Mouse (Mus musculus) lung, postnatal 0 days (tissue): ENCODE measurements around the gene Aspn. TPM values are rescaled to one million over a fixed set of nuclear protein-coding genes. Genes with fewer than 3 reads are reported as not detected.
A peak's percentile ranks its signal among the peaks of the same experiment; 100 is the strongest.

Experiments used
- ATAC-seq: fragments of 200-750 bp; cut with Nextera tagmentation; 2 replicates; pipeline ENCODE4 v1.8.0; 2017; ENCODE audit warnings: moderate library complexity
- DNase-seq: peaks from one replicate; pipeline ENCODE4 v3.0.0-alpha.2; 2016; ENCODE audit warnings: low spot score
- H3K27ac ChIP-seq: fragments of 300-500 bp; sonication (generic); 2 replicates; pipeline ENCODE4 v1.5.1; 2014; ENCODE audit warnings: antibody characterized with exemption, mild to moderate bottlenecking, low read length, mixed read lengths
- H3K27me3 ChIP-seq: fragments of 300-500 bp; sonication (generic); replicated peaks from 2 replicates; pipeline ENCODE4 v1.6.1; 2014; ENCODE audit warnings: low read length, mixed read lengths; ENCODE audit not compliant: insufficient read depth
- H3K36me3 ChIP-seq: fragments of 300-500 bp; sonication (generic); 2 replicates; pipeline ENCODE4 v1.6.1; 2014; ENCODE audit warnings: low read length, mixed read lengths; ENCODE audit not compliant: insufficient read depth
- H3K4me1 ChIP-seq: fragments of 300-500 bp; sonication (generic); 2 replicates; pipeline ENCODE4 v1.6.1; 2014; ENCODE audit warnings: antibody characterized with exemption, low read depth, low read length, mixed read lengths; ENCODE audit not compliant: insufficient read depth
- H3K4me2 ChIP-seq: fragments of 300-500 bp; sonication (generic); replicated peaks from 2 replicates; pipeline ENCODE4 v1.6.1; 2014; ENCODE audit warnings: low read depth, mild to moderate bottlenecking, low read length, moderate library complexity, mixed read lengths
- H3K4me3 ChIP-seq: fragments of 300-500 bp; sonication (generic); 2 replicates; pipeline ENCODE4 v1.5.1; 2014; ENCODE audit warnings: low read depth, low read length
- H3K9ac ChIP-seq: fragments of 300-500 bp; sonication (generic); replicated peaks from 2 replicates; pipeline ENCODE4 v1.6.1; 2014; ENCODE audit warnings: low read depth, mild to moderate bottlenecking
- H3K9me3 ChIP-seq: fragments of 300-500 bp; sonication (generic); 2 replicates; pipeline ENCODE4 v1.6.1; 2016; ENCODE audit warnings: low read length, mixed read lengths
- CTCF ChIP-seq: IDR thresholded peaks from 2 replicates; pipeline ENCODE4 v1.5.1; 2016; ENCODE audit warnings: antibody characterized with exemption, mild to moderate bottlenecking
- EP300 ChIP-seq: IDR thresholded peaks from 2 replicates; pipeline ENCODE4 v1.6.1; 2016; ENCODE audit warnings: antibody characterized with exemption, mild to moderate bottlenecking, control low read depth
- WGBS: fragments of 180-500 bp; shearing (Covaris S2); extraction: QIAGEN DNeasy Blood & Tissue Kit; methylation state at CpG from one replicate; pipeline ENCODE4 v1.1.7; 2014; 5-methylcytosine and 5-hydroxymethylcytosine counted together
- polyA plus RNA-seq: library from polyadenylated mRNA; unstranded; fragments of >200 nt; fragmentation: Nextera tagmentation; extraction: Ambion mirVana; gene quantifications from 2 replicates; pipeline ENCODE4 v1.2.1, GENCODE M21; 2015

The Aspn gene
- 102 and 115 TPM in 2 replicates for polyA plus RNA-seq

DNA sequence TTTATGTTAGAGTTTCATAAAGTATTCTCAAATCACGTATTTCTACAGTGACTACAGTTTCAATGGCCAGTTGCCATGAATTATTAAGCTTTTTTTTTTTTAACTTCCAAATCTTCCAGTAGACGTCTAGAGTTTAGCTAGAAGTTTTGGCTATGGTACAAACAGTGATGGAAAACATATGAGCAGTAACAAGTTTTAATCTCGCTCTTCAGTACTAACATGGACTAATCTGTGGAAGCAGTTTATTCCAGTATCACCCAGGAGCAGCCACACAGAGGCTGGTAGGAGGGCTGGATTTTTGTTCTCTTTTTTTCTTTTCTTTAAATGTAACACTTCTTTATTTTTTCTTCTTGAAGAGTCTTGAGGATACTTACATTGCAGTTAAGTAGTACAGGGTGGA, at the start of gene Aspn:
Gene Aspn (plus strand): TSS at position 165 of the 400 bp plus-strand sequence.
- Histone ChIP-seq H3K4me3 (no peak within 1 kb of the TSS), H3K9me3 (no peaks in the 10 kb centered on the region), H3K36me3 (no peaks in the 10 kb centered on the region), H3K4me1 (no peaks in the 10 kb centered on the region), H3K27ac (no peak within 1 kb of the TSS), H3K27me3 (no peaks in the 10 kb centered on the region), H3K4me2 (no peak within 1 kb of the TSS), H3K9ac (no peak within 1 kb of the TSS)
- 52% methylated on average over 3 of the region's 3 CpGs for WGBS
- 0 out of 2 replicates have a peak, but pooled peaks have one; percentile 37 for ATAC-seq
- DNase-seq, result peak; percentile 65
- TF ChIP-seq CTCF (no peak), EP300 (0 out of 2 replicates have a peak, but pooled peaks have one; percentile 13)

DNA sequence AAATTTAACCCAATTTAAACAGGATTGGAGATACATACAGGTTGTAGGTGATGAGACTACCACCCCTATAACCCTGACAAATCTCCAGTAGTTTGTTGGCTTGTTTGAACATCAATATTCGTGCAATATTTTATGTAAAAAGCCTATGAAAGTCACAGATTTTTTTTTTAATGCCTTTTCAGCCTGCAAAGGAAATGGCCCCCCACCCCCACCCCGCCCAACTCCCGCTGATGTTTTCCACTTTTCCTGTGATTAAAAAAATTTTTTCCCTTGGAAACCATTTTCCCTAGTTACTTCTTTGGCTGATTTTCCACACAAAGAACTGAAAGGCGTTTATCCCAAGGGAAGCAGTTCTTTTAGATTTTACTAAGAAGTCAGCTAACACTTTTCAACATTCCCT, 39.7 kb upstream of the Aspn start, which contains the start of gene Ecm2:
Gene Ecm2 (plus strand): TSS at position 301 of the 400 bp plus-strand sequence.
- WGBS, result 47% methylated on average over 4 of the region's 4 CpGs
- peak within 1 kb of the TSS; percentile 38; the same call in 1 of the 2 replicates for H3K27ac ChIP-seq
- H3K9me3 ChIP-seq, result no peaks in the 10 kb centered on the region
- TF ChIP-seq EP300 (no peak), CTCF (no peak)
- no peaks in the 10 kb centered on the region for H3K36me3 ChIP-seq
- ATAC-seq (no peak), DNase-seq (no peak)
- H3K4me1 ChIP-seq, result no peaks in the 10 kb centered on the region; the same call in 1 of the 2 replicates
- peak within 1 kb of the TSS; percentile 27; the same call in 1 of the 2 replicates for H3K4me2 ChIP-seq
- 0 out of 2 replicates have a peak within 1 kb of the TSS, but pooled peaks have one; percentile 26 for H3K9ac ChIP-seq
- no peaks in the 10 kb centered on the region for H3K27me3 ChIP-seq
- peak within 1 kb of the TSS; percentile 19 for H3K4me3 ChIP-seq

DNA sequence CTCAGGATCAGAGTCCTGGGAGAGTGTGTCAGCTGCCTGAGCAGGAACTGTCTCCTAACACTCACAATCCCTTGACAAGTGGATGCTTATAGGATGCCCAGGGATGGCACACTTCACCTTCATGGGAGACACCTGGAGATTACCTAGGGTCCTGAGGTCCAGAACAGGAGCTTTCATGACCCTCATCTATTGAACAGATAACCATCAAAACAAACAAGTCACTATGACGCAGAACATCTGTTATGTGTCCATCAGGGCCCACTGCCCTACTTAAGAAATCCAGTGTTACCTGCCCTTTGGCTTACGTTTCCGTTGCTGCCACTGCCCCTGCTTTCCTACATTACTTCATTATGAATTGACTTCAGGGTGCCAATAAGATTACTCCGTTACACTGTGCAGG, 38.5 kb upstream of the Aspn start:
- no peaks in the 10 kb centered on the region for H3K27me3 ChIP-seq
- H3K27ac ChIP-seq, result no peak overlapping the region
- ATAC-seq (no peak), DNase-seq (no peak)
- H3K36me3 ChIP-seq, result no peaks in the 10 kb centered on the region
- no peaks in the 10 kb centered on the region for H3K9me3 ChIP-seq
- WGBS, result 69% methylated on average over 4 of the region's 4 CpGs
- no peaks in the 10 kb centered on the region; the same call in 1 of the 2 replicates for H3K4me1 ChIP-seq
- TF ChIP-seq EP300 (no peak), CTCF (no peak)
- no peak overlapping the region for H3K9ac ChIP-seq
- no peak overlapping the region for H3K4me3 ChIP-seq
- 0 out of 2 replicates have a peak overlapping the region, but pooled peaks have one; percentile 0 for H3K4me2 ChIP-seq

DNA sequence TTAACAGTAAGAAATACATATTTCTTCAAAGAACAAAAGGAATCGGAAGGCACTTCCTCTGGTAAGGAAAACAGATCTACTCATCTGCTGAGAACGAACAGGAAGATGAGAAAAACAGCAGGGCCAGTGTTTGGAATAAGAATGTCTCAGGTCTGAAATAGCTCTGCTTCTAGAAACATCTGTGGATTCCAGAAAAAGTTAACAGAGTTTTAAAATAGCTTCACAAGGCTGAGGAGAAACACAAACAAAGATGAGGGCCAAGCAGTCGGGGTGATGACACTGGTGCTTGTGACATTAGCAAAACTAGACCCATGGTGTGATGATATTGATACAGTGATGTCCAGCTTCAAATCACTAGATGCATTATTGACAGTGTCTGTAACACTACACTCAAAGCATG, 37.1 kb upstream of the Aspn start:
- DNase-seq, result peak; percentile 26
- Histone ChIP-seq H3K4me2 (no peak overlapping the region), H3K4me3 (no peak overlapping the region), H3K27ac (no peak overlapping the region), H3K36me3 (no peaks in the 10 kb centered on the region), H3K27me3 (no peaks in the 10 kb centered on the region), H3K9me3 (no peaks in the 10 kb centered on the region), H3K9ac (no peak overlapping the region), H3K4me1 (no peaks in the 10 kb centered on the region; the same call in 1 of the 2 replicates)
- no peak for TF ChIP-seq CTCF
- no peak for TF ChIP-seq EP300
- 34% methylated on average over 3 of the region's 3 CpGs for WGBS
- ATAC-seq, result 0 out of 2 replicates have a peak, but pooled peaks have one; percentile 17

DNA sequence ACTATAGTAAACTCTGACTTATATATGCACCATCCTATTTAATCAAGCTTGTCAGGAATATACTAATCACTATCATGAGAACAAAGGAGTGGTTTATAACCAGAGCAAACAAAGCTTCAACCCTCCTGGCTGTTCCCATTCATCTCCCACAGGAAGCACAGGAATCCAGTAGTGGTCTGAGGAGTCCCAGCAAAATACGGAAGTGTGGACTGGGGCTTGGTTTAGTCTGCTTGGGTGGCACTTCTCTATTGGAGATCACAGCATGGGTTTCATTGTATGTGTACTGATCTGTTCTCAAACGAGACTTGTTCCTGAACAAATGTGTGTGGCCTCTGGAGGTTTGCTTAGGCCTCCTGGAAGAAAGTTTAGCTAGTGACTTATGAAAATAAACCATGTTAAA, 25.5 kb upstream of the Aspn start:
- peak; percentile 30 for DNase-seq

DNA sequence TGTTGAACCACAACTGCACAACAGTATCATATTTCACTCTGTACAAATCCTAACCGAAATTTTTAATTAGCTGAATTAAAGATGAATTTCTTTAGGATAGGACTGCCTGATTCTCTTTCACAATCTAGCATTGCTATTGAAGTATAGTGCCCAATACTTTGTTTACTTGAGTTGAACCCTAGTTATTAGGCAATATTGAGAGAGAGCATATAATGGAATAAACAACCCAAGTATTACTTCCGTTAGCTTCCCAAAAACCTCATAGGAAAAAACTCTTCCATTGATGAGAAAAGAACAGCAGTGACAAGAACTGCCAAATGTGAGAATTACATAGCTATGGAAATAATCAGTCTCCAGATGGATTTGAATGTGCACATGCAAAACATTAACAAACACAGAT, 18.0 kb upstream of the Aspn start:
- no peak for TF ChIP-seq CTCF
- peak; percentile 59 for TF ChIP-seq EP300

More for the DNA sequence above, 25.5 kb upstream of the Aspn start:
- no peak for TF ChIP-seq CTCF
- no peak for TF ChIP-seq EP300
- no peak overlapping the region for H3K9ac ChIP-seq
- no peaks in the 10 kb centered on the region for H3K27me3 ChIP-seq
- ATAC-seq, result peak; percentile 73
- no peaks in the 10 kb centered on the region for H3K9me3 ChIP-seq
- no peaks in the 10 kb centered on the region for H3K36me3 ChIP-seq
- H3K4me3 ChIP-seq, result no peak overlapping the region
- H3K4me1 ChIP-seq, result no peaks in the 10 kb centered on the region
- H3K27ac ChIP-seq, result no peak overlapping the region
- H3K4me2 ChIP-seq, result no peak overlapping the region
- WGBS, result 21% methylated on average over 2 of the region's 2 CpGs

More for the DNA sequence above, 18.0 kb upstream of the Aspn start:
- ATAC-seq (peak; percentile 71), DNase-seq (peak; percentile 79)
- no peaks in the 10 kb centered on the region for H3K4me1 ChIP-seq
- no peaks in the 10 kb centered on the region for H3K36me3 ChIP-seq
- no peak overlapping the region for H3K27ac ChIP-seq
- WGBS, result 64% methylated on average over 2 of the region's 2 CpGs
- H3K9me3 ChIP-seq, result no peaks in the 10 kb centered on the region
- no peaks in the 10 kb centered on the region for H3K27me3 ChIP-seq
- H3K9ac ChIP-seq, result no peak overlapping the region
- no peak overlapping the region for H3K4me3 ChIP-seq
- H3K4me2 ChIP-seq, result no peak overlapping the region
